Mouse (Mus musculus): ENCODE measurements around the gene Il6st. TPM values are rescaled to one million over a fixed set of nuclear protein-coding genes. Genes with fewer than 3 reads are reported as not detected.

Gene Il6st
- polyA plus RNA-seq (2012; rRNA removed), result 38.1 and 45.8 TPM in 2 replicates

DNA sequence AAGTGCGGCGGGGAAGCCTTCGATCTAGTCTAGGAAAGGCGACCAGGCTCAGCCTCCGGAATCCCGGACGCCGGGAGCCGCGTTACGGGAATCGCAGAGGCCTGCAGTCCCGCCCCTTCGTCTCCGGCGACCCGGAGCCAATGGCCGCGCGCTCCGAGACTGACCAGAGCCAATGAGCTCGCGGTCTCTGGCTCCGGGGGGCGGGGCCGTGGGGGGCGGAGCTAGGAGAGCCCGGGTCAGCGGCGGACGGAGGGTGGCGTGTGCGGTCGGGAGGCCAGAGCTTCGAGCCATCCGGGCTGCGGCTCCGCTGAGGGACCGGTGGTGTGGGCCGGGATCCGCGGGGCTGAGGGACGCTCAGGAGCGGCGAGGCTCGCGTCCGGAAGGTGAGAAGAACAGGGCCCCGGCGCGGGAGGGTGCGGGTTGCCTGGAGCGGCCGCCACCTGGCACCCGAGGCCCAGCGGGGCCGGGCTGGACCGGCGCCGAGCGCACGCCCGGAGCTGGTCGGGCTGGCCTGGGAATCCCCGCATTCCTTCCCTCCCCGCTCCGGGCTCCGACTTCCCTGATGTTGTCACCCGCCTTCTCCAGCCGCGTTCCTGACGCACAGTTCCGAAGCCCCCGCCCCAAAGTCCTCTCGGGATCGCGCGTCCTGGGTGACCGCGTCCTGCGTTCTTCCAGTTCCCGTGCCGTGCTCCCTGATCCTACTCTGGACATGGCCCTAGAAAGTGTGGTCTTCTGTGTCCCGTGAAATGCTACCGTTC is at the start of gene Il6st:
Gene Il6st, plus strand, starts transcription at position 203 of the 758 bp plus-strand sequence.
- Histone ChIP-seq H3K4me1 (replicated peaks; ENCODE audit: control insufficient read depth, insufficient read depth, low read length) (peaks cover 13% of the 10 kb centered on the region), H3K4me3 (ENCODE audit: control insufficient read depth, insufficient read depth, low read length) (peak within 1 kb of the TSS; percentile 60), H3K27ac (ENCODE audit: control insufficient read depth, insufficient read depth, low read length) (peak within 1 kb of the TSS; percentile 44; the same call in 1 of the 2 replicates), H3K27me3 (ENCODE audit: control insufficient read depth, insufficient read depth, low read length) (no peaks in the 10 kb centered on the region), H3K36me3 (ENCODE audit: control insufficient read depth, insufficient read depth, low read length) (no peaks in the 10 kb centered on the region)
- TF ChIP-seq POLR2A (IDR thresholded peaks at IDR 0.05; ENCODE audit: control insufficient read depth, extremely low read depth, insufficient read depth, low read length, poor library complexity), result peak; percentile 69
- no peak for TF ChIP-seq CTCF (IDR thresholded peaks at IDR 0.05; ENCODE audit: borderline replicate concordance, control insufficient read depth, extremely low read depth, insufficient read depth, low read length, poor library complexity)
- DNase-seq, result peak; percentile 93
- under 1% methylated on average over 84 of the region's 85 CpGs for WGBS

DNA sequence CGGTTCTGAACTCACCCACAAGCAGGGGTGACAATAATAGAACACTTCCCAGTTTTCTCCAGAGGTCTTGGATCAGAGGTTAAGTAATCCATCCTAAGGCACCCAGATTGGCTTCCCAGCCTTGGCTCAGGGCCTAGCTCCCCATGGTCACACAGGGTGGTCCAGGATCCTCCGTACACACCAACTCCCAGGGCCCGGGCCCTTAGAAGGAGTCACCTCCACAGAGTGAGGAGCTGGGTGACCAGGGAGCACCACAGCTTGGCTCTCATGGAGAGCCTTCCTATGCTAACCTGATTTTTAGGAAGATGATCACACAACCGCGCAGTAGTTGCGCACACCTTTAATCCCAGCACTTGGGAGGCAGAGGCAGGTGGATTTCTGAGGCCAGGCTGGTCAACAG is 48.0 kb upstream of the Il6st start:
- TF ChIP-seq CTCF (IDR thresholded peaks at IDR 0.05; ENCODE audit: borderline replicate concordance, control insufficient read depth, extremely low read depth, insufficient read depth, low read length, poor library complexity) (no peak), POLR2A (IDR thresholded peaks at IDR 0.05; ENCODE audit: control insufficient read depth, extremely low read depth, insufficient read depth, low read length, poor library complexity) (no peak)
- no peak overlapping the region for H3K27ac ChIP-seq (ENCODE audit: control insufficient read depth, insufficient read depth, low read length)
- H3K4me1 ChIP-seq (replicated peaks; ENCODE audit: control insufficient read depth, insufficient read depth, low read length), result peaks cover 28% of the 10 kb centered on the region
- no peaks in the 10 kb centered on the region for H3K36me3 ChIP-seq (ENCODE audit: control insufficient read depth, insufficient read depth, low read length)
- no peak for DNase-seq
- H3K27me3 ChIP-seq (ENCODE audit: control insufficient read depth, insufficient read depth, low read length), result no peaks in the 10 kb centered on the region
- WGBS, result 95% methylated on average over 6 of the region's 6 CpGs
- no peak overlapping the region for H3K4me3 ChIP-seq (ENCODE audit: control insufficient read depth, insufficient read depth, low read length)

DNA sequence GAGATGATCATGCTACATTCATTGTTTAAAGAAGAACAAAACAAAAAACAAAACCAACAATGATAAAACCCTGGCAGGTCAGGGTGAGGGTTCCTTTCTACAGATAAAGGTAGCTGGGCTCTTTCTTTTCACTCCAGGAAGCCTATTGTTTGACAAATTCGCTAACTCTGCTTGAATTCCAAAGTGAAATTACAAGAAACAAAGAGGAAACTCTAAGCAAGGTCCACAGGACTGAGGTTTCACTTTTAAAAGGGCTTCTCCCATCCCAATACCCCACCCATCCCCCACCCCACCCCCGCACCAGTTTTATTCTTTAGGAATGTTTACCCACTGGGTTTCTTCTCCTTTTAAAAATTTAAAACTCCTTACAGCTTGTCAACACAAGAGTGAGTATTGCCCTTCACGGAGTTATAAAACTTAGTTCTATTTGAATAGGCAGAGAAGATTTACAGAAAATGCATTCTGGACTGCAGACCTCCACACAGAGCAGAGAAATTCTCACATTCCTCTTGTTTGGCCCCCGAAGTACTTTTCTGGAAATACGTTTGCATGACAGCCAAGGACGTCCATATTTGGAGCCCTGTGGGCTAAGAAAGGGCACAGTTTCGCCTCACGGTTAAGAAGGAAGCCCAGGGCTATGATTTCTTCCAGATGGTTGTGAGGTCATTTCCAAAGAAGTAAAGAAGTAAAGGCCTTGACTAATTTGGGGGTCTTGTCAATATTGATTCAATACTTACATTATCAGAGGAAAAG is 47.3 kb upstream of the Il6st start:
- Histone ChIP-seq H3K36me3 (ENCODE audit: control insufficient read depth, insufficient read depth, low read length) (no peaks in the 10 kb centered on the region), H3K4me3 (ENCODE audit: control insufficient read depth, insufficient read depth, low read length) (no peak overlapping the region), H3K4me1 (replicated peaks; ENCODE audit: control insufficient read depth, insufficient read depth, low read length) (peaks cover 28% of the 10 kb centered on the region), H3K27ac (ENCODE audit: control insufficient read depth, insufficient read depth, low read length) (peak overlapping the region; percentile 32), H3K27me3 (ENCODE audit: control insufficient read depth, insufficient read depth, low read length) (no peaks in the 10 kb centered on the region)
- WGBS, result 31% methylated on average over 8 of the region's 8 CpGs
- TF ChIP-seq POLR2A (IDR thresholded peaks at IDR 0.05; ENCODE audit: control insufficient read depth, extremely low read depth, insufficient read depth, low read length, poor library complexity) (no peak), CTCF (IDR thresholded peaks at IDR 0.05; ENCODE audit: borderline replicate concordance, control insufficient read depth, extremely low read depth, insufficient read depth, low read length, poor library complexity) (no peak)
- DNase-seq, result no peak

DNA sequence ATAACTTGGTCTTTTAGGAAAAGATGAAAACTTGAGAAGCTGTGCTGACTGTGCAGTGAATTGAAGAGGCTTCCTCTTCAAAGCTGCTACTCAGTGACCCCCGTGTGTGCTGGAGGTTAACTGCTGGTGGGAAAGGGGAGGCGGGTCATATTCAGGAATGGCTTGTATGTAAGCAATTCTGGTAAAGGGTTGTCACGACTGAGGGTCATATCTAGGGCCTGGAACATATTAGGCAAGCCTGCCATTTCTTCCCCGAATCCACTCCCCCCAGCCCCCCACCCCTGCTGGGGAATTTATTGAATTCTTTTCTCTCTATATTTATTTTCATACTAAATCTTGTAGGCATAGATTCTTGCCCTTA is 46.7 kb upstream of the Il6st start:
- H3K27me3 ChIP-seq (ENCODE audit: control insufficient read depth, insufficient read depth, low read length), result no peaks in the 10 kb centered on the region
- H3K4me3 ChIP-seq (ENCODE audit: control insufficient read depth, insufficient read depth, low read length), result no peak overlapping the region
- H3K36me3 ChIP-seq (ENCODE audit: control insufficient read depth, insufficient read depth, low read length), result no peaks in the 10 kb centered on the region
- DNase-seq, result peak; percentile 16
- peak overlapping the region; percentile 67; the same call in 1 of the 2 replicates for H3K27ac ChIP-seq (ENCODE audit: control insufficient read depth, insufficient read depth, low read length)
- WGBS, result 66% methylated on average over 4 of the region's 4 CpGs
- peaks cover 29% of the 10 kb centered on the region for H3K4me1 ChIP-seq (replicated peaks; ENCODE audit: control insufficient read depth, insufficient read depth, low read length)
- no peak for TF ChIP-seq POLR2A (IDR thresholded peaks at IDR 0.05; ENCODE audit: control insufficient read depth, extremely low read depth, insufficient read depth, low read length, poor library complexity)

DNA sequence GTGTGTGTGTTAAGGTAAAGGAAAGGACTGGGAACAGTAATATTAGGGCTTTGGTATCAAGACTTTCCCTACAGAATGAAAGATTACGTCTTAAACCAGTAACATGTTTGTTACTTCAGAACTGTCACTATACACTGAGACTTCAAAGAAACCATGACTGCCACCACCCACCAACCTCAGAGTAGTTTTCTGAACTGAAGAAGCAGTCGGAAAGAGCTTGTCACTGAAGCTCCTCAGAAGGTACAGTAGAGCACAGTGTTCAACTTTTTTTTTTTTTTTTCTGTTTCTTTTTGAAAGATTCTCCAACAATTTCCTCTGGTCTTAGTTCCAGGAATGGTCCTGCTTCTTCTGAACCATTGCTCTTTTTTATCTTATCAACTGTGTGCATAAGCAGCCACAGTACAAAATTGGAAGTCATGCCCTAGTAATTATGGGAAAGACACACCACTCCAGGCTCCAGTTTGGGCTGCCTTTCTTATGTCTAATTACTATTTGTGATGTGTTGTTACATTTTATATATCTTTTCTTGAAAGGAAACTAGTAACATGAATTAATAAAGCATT is 45.9 kb upstream of the Il6st start:
- no peak overlapping the region for H3K4me3 ChIP-seq (ENCODE audit: control insufficient read depth, insufficient read depth, low read length)
- H3K27ac ChIP-seq (ENCODE audit: control insufficient read depth, insufficient read depth, low read length), result peak overlapping the region; percentile 96
- DNase-seq, result peak; percentile 69
- H3K4me1 ChIP-seq (replicated peaks; ENCODE audit: control insufficient read depth, insufficient read depth, low read length), result peaks cover 34% of the 10 kb centered on the region
- H3K27me3 ChIP-seq (ENCODE audit: control insufficient read depth, insufficient read depth, low read length), result no peaks in the 10 kb centered on the region
- 15% methylated on average over 2 of the region's 2 CpGs for WGBS
- no peak for TF ChIP-seq CTCF (IDR thresholded peaks at IDR 0.05; ENCODE audit: borderline replicate concordance, control insufficient read depth, extremely low read depth, insufficient read depth, low read length, poor library complexity)
- no peaks in the 10 kb centered on the region for H3K36me3 ChIP-seq (ENCODE audit: control insufficient read depth, insufficient read depth, low read length)

DNA sequence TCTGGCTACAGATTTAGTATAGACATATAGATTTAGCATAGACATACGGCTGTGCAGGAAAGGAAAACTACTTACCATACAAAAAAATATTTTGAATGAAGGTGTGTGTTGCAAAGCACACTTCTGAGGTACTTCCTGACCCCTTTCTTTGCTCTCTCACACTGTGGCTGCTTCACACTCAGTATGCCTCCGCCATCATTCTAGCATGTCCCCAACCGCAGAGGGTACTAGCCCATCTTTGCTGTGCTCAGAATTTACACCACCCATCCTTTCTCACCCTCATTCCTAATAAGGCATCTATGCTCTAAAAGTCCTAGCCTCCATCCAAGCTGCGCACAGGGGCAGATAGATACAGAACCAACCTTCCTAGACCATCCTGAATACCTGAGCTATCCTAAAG is 45.3 kb upstream of the Il6st start:
- no peaks in the 10 kb centered on the region for H3K27me3 ChIP-seq (ENCODE audit: control insufficient read depth, insufficient read depth, low read length)
- H3K27ac ChIP-seq (ENCODE audit: control insufficient read depth, insufficient read depth, low read length), result peak overlapping the region; percentile 96
- no peak overlapping the region for H3K4me3 ChIP-seq (ENCODE audit: control insufficient read depth, insufficient read depth, low read length)
- TF ChIP-seq CTCF (IDR thresholded peaks at IDR 0.05; ENCODE audit: borderline replicate concordance, control insufficient read depth, extremely low read depth, insufficient read depth, low read length, poor library complexity) (no peak), POLR2A (IDR thresholded peaks at IDR 0.05; ENCODE audit: control insufficient read depth, extremely low read depth, insufficient read depth, low read length, poor library complexity) (no peak)
- H3K36me3 ChIP-seq (ENCODE audit: control insufficient read depth, insufficient read depth, low read length), result no peaks in the 10 kb centered on the region
- DNase-seq, result peak; percentile 56
- WGBS, result 50% methylated on average over 4 of the region's 4 CpGs
- H3K4me1 ChIP-seq (replicated peaks; ENCODE audit: control insufficient read depth, insufficient read depth, low read length), result peaks cover 34% of the 10 kb centered on the region
